Mouse (Mus musculus) myocyte (in vitro differentiated cells): ENCODE data around the gene Gm20388. TPM values are rescaled to one million over a fixed set of nuclear protein-coding genes. Genes with fewer than 3 reads are reported as not detected.
A peak's percentile ranks its signal among the peaks of the same experiment; 100 is the strongest.

Experiments
- H3K27me3 ChIP-seq: one replicate; pipeline ENCODE4 v1.6.1; 2011; ENCODE audit not compliant: control insufficient read depth, insufficient read depth, insufficient read length
- H3K36me3 ChIP-seq: one replicate; pipeline ENCODE4 v1.6.1; 2011; ENCODE audit not compliant: control insufficient read depth, insufficient read depth
- H3K4me2 ChIP-seq: one replicate; pipeline ENCODE4 v1.6.1; 2011; ENCODE audit warnings: low read depth, control low read depth
- H3K4me3 ChIP-seq: one replicate; pipeline ENCODE4 v1.5.1; 2011; ENCODE audit warnings: mild to moderate bottlenecking, control low read depth, moderate library complexity
- H3K79me2 ChIP-seq: one replicate; pipeline ENCODE4 v1.6.1; 2011; ENCODE audit not compliant: control insufficient read depth, insufficient read depth
- H3ac ChIP-seq: one replicate; pipeline ENCODE4 v1.6.1; 2011; ENCODE audit not compliant: control insufficient read depth, insufficient read length
- CEBPB ChIP-seq: IDR thresholded peaks from 2 replicates; pipeline ENCODE4 v1.6.1; 2011; ENCODE audit warnings: mild to moderate bottlenecking, moderate library complexity; ENCODE audit not compliant: poor library complexity, insufficient read depth, severe bottlenecking
- E2F4 ChIP-seq: IDR thresholded peaks from one replicate; pipeline ENCODE4 v1.6.1; 2011; ENCODE audit warnings: mild to moderate bottlenecking, control low read depth, moderate library complexity; ENCODE audit not compliant: insufficient read depth
- MAX ChIP-seq: IDR thresholded peaks from one replicate; pipeline ENCODE4 v1.6.1; 2011; ENCODE audit warnings: low read depth, mild to moderate bottlenecking, control low read depth
- MYOD1 ChIP-seq, 3 experiments: IDR thresholded peaks; one replicate each; pipeline ENCODE4 v1.6.1; 2011; ENCODE audit warnings: control low read depth in 2 of 3, low read depth in 2 of 3, mild to moderate bottlenecking in 2 of 3, moderate library complexity in 1 of 3; ENCODE audit not compliant: insufficient read length in 2 of 3, control insufficient read depth in 1 of 3
- MYOG ChIP-seq, 3 experiments: IDR thresholded peaks; one replicate each; pipeline ENCODE4 v1.6.1; 2011; ENCODE audit warnings: control low read depth in 2 of 3, low read depth in 2 of 3, mild to moderate bottlenecking in 2 of 3; ENCODE audit not compliant: insufficient read length in 2 of 3, control insufficient read depth in 1 of 3, insufficient read depth in 1 of 3
- POLR2A ChIP-seq: IDR thresholded peaks from one replicate; pipeline ENCODE4 v1.6.1; 2011; ENCODE audit warnings: low read depth, mild to moderate bottlenecking, control low read depth, moderate library complexity; ENCODE audit not compliant: insufficient read length
- POLR2AphosphoS2 ChIP-seq: IDR thresholded peaks from one replicate; pipeline ENCODE4 v1.6.1; 2011; ENCODE audit warnings: low read depth, control low read depth; ENCODE audit not compliant: insufficient read length
- REST ChIP-seq: IDR thresholded peaks from one replicate; pipeline ENCODE4 v1.6.1; 2011; ENCODE audit warnings: mild to moderate bottlenecking, control low read depth, moderate library complexity; ENCODE audit not compliant: insufficient read depth, insufficient read length
- SRF ChIP-seq: IDR thresholded peaks from one replicate; pipeline ENCODE4 v1.6.1; 2011; ENCODE audit warnings: low read depth; ENCODE audit not compliant: control insufficient read depth, insufficient read length
- TCF12 ChIP-seq: IDR thresholded peaks from one replicate; pipeline ENCODE4 v1.6.1; 2011; ENCODE audit warnings: mild to moderate bottlenecking, control low read depth; ENCODE audit not compliant: poor library complexity, insufficient read depth, severe bottlenecking
- TCF3 ChIP-seq: IDR thresholded peaks from one replicate; pipeline ENCODE4 v1.6.1; 2011; ENCODE audit warnings: low read depth, control low read depth; ENCODE audit not compliant: insufficient read length
- USF1 ChIP-seq: IDR thresholded peaks from one replicate; pipeline ENCODE4 v1.6.1; 2011; ENCODE audit warnings: low read depth, mild to moderate bottlenecking, control low read depth, moderate library complexity
- polyA plus RNA-seq: library from polyadenylated mRNA; unstranded; fragments of >200 nt; fragmentation: generic; extraction: Trizol; gene quantifications from one replicate; pipeline ENCODE4 v1.2.1, GENCODE M21; 2012; ENCODE audit warnings: missing spikeins

The Gm20388 gene
- polyA plus RNA-seq, 1 experiment = 15.3 TPM

- Histone ChIP-seq H3K36me3 (no peaks in the 10 kb centered on the region), H3K4me2 (no peak overlapping the region), H3K4me3 (no peak overlapping the region), H3K79me2 (no peaks in the 10 kb centered on the region), H3K27me3 (no peaks in the 10 kb centered on the region), H3ac (no peak overlapping the region)
- TF ChIP-seq MYOD1 (IDR thresholded peaks at IDR 0.05; ENCODE audit: control insufficient read depth in 1 of 3, insufficient read length in 2 of 3, low read depth in 2 of 3) = peak in 1 of 3 experiments; percentile 6
- TF ChIP-seq MAX = no peak
Measured at GRCm38 (mm10) chr8:122056882-122057281, 2146.2 kb downstream of the Gm20388 start.

DNA sequence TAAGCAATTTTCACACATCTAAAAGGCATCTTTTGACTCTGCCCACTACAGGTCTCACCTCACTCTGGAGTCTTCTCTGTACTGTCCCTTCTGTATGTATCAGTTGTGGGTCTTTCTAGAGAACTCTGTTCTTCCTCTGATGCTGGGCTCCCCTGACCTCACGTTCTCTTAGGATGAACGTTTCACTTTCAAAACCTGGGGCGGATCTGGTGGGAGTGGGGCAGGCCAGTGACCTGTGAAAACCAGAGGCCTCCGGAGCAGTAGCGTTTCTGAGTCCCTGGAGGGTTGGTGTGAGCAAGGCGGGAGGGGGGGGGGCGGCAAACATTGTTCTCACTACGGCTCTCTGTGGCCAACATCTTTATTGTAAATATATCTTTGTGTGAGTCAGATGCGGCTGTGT is 2147.9 kb downstream of the Gm20388 start:
- Histone ChIP-seq H3K4me3 (no peak overlapping the region), H3K27me3 (no peaks in the 10 kb centered on the region), H3K79me2 (no peaks in the 10 kb centered on the region), H3K4me2 (no peak overlapping the region), H3K36me3 (no peaks in the 10 kb centered on the region), H3ac (no peak overlapping the region)
- TF ChIP-seq CEBPB = no peak
- TF ChIP-seq E2F4 = no peak
- no peak for TF ChIP-seq USF1
- no peak for TF ChIP-seq SRF
- TF ChIP-seq TCF3 = no peak
- TF ChIP-seq POLR2A = no peak
- TF ChIP-seq MAX = no peak
- TF ChIP-seq POLR2AphosphoS2 = no peak
- TF ChIP-seq REST = no peak
- TF ChIP-seq TCF12 = no peak
- TF ChIP-seq MYOG (IDR thresholded peaks at IDR 0.05; ENCODE audit: control insufficient read depth in 1 of 3, insufficient read depth in 1 of 3, insufficient read length in 2 of 3, low read depth in 2 of 3) = no peak
- no peak for TF ChIP-seq MYOD1 (IDR thresholded peaks at IDR 0.05; ENCODE audit: control insufficient read depth in 1 of 3, insufficient read length in 2 of 3, low read depth in 2 of 3)

- H3K36me3 ChIP-seq = no peaks in the 10 kb centered on the region
- H3ac ChIP-seq = no peak overlapping the region
- H3K4me3 ChIP-seq = no peak overlapping the region
- no peak overlapping the region for H3K4me2 ChIP-seq
- H3K79me2 ChIP-seq = no peaks in the 10 kb centered on the region
- H3K27me3 ChIP-seq = no peaks in the 10 kb centered on the region
- TF ChIP-seq REST (no peak), MYOD1 (IDR thresholded peaks at IDR 0.05; ENCODE audit: control insufficient read depth in 1 of 3, insufficient read length in 2 of 3, low read depth in 2 of 3) (no peak), CEBPB (no peak), MAX (no peak), TCF3 (no peak), POLR2A (no peak), POLR2AphosphoS2 (no peak), E2F4 (no peak), TCF12 (no peak), MYOG (IDR thresholded peaks at IDR 0.05; ENCODE audit: control insufficient read depth in 1 of 3, insufficient read depth in 1 of 3, insufficient read length in 2 of 3, low read depth in 2 of 3) (no peak), USF1 (no peak), SRF (no peak)
Measured at GRCm38 (mm10) chr8:122058951-122059350, 2148.3 kb downstream of the Gm20388 start.

DNA sequence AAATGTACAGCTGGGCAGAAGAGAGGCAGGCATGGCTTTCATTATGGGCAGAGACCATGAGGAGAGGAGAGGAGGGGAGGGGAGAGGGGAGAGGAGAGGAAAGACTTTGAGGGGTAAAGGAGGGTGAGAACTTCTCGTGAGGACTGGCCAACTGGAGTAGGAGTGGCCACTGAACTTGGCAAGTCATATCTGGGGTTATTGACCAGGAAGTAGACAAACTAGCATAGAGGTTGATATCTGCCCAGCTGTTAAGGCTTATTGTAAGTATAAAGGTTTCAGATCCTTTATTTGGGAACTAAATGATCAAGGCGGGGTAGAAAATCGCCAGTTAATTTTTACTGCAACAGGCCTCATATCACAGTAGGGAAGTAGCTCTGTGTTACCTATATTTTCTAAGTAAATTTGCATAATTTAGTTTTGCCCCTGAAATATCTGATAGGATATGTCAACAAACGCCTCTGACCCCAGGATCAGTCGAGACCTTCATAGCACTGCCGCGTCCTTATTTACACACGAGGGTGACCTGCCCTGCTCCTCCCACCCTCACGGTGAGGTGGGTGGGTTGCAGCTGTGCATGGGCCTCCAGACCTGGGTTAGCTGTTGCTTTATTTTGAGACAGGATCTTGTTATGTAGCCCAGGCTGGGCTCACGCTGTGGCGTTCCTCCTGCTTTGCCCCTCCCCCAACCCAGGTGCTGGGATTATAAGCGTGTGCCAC is 2152.0 kb downstream of the Gm20388 start:
- no peaks in the 10 kb centered on the region for H3K79me2 ChIP-seq
- TF ChIP-seq E2F4 (no peak), SRF (no peak), TCF12 (no peak), POLR2AphosphoS2 (no peak), TCF3 (no peak), USF1 (no peak), REST (no peak), MYOG (IDR thresholded peaks at IDR 0.05; ENCODE audit: control insufficient read depth in 1 of 3, insufficient read depth in 1 of 3, insufficient read length in 2 of 3, low read depth in 2 of 3) (no peak), POLR2A (no peak), MYOD1 (IDR thresholded peaks at IDR 0.05; ENCODE audit: control insufficient read depth in 1 of 3, insufficient read length in 2 of 3, low read depth in 2 of 3) (no peak)
- no peak overlapping the region for H3K4me3 ChIP-seq
- H3K27me3 ChIP-seq = no peaks in the 10 kb centered on the region
- no peak overlapping the region for H3ac ChIP-seq
- H3K4me2 ChIP-seq = no peak overlapping the region
- no peaks in the 10 kb centered on the region for H3K36me3 ChIP-seq

DNA sequence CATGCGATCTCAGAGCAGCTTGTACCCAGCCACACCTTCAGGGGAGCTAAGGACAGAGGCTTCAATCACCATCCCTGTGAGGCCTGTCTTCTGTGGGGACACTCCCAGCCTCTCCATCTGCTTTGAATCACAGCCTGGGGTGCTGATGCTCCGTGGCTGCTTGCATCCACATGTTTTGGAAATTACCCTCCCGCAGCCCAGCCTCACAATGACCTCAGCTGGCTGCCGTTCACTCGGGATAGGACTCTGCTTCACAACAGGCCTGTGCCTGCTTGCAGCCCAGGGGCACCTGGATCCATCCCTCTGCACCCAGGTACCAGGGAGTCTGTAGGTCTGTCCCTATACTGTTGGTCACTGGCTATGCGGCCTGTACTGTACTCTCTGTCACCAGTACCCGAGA is 2153.7 kb downstream of the Gm20388 start:
- Histone ChIP-seq H3K27me3 (no peaks in the 10 kb centered on the region), H3K36me3 (no peaks in the 10 kb centered on the region), H3ac (no peak overlapping the region), H3K4me2 (no peak overlapping the region), H3K4me3 (no peak overlapping the region), H3K79me2 (no peaks in the 10 kb centered on the region)
- no peak for TF ChIP-seq MAX
- no peak for TF ChIP-seq MYOD1 (IDR thresholded peaks at IDR 0.05; ENCODE audit: control insufficient read depth in 1 of 3, insufficient read length in 2 of 3, low read depth in 2 of 3)
- TF ChIP-seq E2F4 = no peak
- TF ChIP-seq SRF = no peak
- no peak for TF ChIP-seq TCF12
- no peak for TF ChIP-seq REST
- no peak for TF ChIP-seq POLR2A
- no peak for TF ChIP-seq TCF3
